Mouse (Mus musculus): ENCODE results near the gene Gm26558.

DNA sequence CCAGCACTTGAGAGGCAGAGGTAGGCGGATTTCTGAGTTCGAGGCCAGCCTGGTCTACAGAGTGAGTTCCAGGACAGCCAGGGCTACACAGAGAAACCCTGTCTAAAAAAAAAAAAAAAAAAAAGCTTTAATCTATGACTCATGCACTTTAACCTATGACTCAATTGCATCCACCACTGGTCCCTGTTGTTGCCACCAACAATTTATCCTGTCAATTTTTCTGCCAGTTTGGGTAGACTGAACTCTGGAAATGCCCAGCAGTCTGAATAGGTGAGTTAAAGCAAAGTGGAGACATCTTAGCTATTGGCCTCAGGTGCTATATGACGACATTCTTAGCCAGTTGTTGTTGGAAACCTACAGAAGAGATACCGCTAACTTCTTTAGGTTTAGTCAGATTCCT is 12.4 kb downstream of the Gm26558 start:
- TF ChIP-seq CTCF (IDR thresholded peaks at IDR 0.05) = no peak
- TF ChIP-seq POLR2A (IDR thresholded peaks at IDR 0.05; ENCODE audit: insufficient read depth, low read depth, low read length) = no peak
- no peak for TF ChIP-seq EP300 (IDR thresholded peaks at IDR 0.05; ENCODE audit: insufficient read depth, low read depth, low read length)
